Mouse (Mus musculus): ENCODE results near the gene Gcdh.
A peak's percentile ranks its signal among the peaks of the same experiment; 100 is the strongest.

Gene Gcdh

DNA sequence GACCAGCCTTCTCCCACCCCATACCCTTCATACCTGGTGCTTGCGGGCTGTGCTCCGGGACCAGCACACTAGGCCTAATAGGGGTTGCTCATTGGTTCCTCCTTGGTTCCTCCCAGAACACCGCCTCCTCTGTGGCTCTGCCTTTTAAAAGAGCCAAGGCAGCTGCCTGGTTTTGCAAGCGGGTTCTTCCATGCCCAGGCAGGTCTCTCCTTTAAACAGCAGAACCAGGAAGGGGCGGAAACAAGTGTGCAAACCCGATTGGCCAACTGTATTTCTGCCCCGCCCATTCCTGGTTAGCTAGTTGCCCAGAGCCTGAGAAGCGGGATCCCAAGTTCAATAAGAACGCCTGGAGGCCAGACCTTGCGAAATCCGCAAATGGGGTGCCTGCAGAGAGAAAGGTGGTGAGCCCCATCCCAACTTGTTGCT lies at the start of gene Gcdh:
Gcdh (minus strand) TSS at position 213 of the 426 bp plus-strand sequence.
- DNase-seq (ENCODE audit: low spot score in 2 of 2) = peak; percentile 92 to 94

GRCm38 (mm10) chr8:84937620-84938485 lies 44.1 kb upstream of the Gcdh start:
- DNase-seq (ENCODE audit: low spot score in 2 of 2) = no peak

DNA sequence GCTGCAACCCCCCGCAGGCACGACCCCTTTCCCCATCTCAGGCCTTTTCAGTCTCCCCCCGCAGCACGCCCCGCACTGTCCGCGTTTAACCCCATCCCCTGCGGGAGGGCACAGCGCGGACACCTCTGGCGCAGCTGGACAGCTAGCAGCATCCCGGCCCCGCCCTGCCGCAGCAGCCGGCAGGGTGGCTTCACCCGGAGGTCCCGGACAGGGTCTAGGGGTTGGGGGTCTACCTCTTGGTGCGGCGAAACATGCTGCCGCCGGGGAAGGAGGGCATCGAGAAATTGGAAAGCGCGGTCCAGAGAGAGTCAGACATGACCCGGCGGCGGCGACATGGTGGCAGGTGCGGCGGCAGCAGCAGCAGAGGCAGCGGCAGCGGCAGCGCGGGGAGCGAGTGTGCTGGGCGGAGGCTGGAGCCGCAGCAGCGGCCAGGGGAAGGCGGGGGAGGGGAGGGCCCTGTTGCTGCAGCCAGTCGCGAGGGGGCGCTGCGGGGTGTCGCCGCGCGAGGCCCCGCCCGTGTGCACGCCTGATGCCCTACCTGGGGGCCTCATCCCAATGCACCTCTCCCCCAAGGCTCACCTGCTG lies 43.3 kb upstream of the Gcdh start, which contains the start of gene Mast1:
Mast1 (minus strand) TSS at position 398 of the 585 bp plus-strand sequence.
- DNase-seq (ENCODE audit: low spot score in 2 of 2) = peak; percentile 22 to 38

GRCm38 (mm10) chr8:84936041-84936961 lies 42.6 kb upstream of the Gcdh start:
- DNase-seq (ENCODE audit: low spot score in 2 of 2) = no peak

DNA sequence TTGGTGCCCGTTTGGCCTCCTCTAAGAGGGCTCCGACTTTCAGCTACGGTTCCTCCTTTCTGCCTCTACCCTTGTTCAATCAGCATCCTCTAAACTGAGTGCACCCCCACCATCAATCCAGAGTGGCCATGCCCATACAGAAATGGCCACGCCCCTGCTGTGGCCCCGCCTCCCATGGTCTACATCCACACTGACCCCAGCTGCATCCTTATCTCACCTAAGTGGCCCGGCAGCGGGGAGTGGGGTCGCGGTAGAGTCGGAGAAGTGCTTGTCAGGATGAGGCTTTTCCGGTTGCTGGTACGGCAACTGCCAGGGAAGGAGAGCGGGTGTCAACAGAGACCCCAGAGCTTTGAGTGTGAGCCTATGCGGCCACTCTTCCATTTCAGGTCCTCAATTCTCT lies 41.8 kb upstream of the Gcdh start:
- DNase-seq (ENCODE audit: low spot score in 2 of 2) = no peak

- no peak for DNase-seq (ENCODE audit: low spot score in 2 of 2)
Measured at GRCm38 (mm10) chr8:84934860-84935259, 41.1 kb upstream of the Gcdh start.

- DNase-seq (ENCODE audit: low spot score in 2 of 2) = no peak
Measured at GRCm38 (mm10) chr8:84933767-84934559, 40.2 kb upstream of the Gcdh start.

DNA sequence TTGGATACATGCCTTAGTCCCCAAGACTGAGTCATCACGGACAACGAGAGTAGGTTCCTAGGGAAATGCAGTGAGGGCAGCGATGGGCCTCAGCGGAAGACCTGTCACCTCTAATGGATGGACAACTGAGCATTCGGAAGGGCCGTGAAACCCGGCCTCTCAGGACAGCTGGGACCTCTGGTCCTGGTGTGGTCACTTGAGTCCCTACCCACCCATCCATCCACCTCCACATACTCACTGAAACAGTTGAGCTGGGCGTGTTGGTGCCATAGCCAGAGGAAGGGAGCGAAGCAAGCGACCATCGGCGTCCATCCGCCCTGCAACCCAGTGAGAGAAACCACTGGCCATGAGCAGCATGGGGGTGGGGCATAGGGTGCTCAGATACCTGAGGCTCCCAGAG lies 36.9 kb upstream of the Gcdh start:
- no peak for DNase-seq (ENCODE audit: low spot score in 2 of 2)

DNA sequence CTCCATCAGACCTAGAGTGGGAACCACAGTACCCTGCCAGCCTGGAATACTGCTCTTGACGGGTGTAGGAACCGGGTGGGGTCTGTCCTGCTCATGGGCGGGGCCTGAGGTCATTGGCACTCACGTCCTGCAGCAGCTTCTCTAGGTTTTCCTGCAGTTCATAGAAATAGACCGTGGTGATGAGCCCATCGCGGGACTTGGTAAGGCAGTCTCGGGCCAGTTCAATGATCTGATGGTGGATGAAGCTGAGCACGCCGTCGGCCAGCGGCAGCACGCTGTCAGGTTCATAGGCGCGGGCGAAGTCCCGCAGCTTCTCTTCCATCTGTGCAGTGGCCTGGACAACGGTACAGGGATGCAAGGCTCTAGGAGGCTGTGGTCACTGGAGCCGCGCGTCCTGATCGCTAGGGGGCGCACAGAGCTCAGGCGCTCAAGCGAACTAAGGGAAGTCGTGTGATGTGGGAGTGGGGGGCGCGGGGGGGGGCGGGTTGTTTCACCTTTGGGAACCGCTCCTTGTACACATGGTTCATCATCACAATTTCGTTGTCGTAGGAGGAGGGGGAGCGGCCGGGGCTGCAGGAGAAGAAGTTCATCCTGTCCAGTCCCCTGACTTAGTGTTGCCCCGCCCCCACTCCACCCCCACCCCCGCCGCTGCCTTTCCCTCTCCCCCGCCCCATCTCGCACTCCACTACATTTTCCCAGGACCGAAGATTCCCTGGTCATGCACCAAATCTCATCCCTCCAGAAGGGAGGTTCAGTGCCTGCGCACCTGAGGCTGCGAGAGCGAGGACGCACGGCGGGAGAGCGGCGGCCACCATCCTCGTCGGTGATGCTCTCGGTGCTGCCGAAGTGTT lies 35.0 kb upstream of the Gcdh start:
- peak; percentile 37 to 44 for DNase-seq (ENCODE audit: low spot score in 2 of 2)

GRCm38 (mm10) chr8:84927513-84927912 lies 33.8 kb upstream of the Gcdh start:
- no peak for DNase-seq (ENCODE audit: low spot score in 2 of 2)

- no peak for DNase-seq (ENCODE audit: low spot score in 2 of 2)
Measured at GRCm38 (mm10) chr8:84925557-84925956, 31.8 kb upstream of the Gcdh start.

DNA sequence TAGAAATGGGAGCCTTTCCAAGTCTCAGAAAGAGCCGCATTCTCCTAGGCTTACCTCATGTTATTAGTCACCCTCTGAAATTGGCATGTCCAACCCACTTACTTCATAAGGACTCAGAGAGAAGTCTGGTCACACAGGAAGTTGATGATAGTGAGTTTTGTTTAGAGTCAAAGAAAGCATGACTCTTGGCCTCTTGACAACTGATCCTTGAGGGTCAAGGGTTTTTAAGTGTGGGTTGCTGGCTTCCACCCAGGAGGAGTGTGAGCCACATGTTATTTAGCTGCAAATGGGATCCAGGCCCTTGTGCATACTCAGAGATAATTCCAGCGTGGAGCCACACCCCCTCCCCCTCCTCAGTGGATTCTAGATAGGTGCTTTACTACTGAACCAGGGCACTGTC lies 27.9 kb upstream of the Gcdh start:
- DNase-seq (ENCODE audit: low spot score in 2 of 2) = no peak

GRCm38 (mm10) chr8:84918646-84919045 lies 24.9 kb upstream of the Gcdh start:
- DNase-seq (ENCODE audit: low spot score in 2 of 2) = no peak

DNA sequence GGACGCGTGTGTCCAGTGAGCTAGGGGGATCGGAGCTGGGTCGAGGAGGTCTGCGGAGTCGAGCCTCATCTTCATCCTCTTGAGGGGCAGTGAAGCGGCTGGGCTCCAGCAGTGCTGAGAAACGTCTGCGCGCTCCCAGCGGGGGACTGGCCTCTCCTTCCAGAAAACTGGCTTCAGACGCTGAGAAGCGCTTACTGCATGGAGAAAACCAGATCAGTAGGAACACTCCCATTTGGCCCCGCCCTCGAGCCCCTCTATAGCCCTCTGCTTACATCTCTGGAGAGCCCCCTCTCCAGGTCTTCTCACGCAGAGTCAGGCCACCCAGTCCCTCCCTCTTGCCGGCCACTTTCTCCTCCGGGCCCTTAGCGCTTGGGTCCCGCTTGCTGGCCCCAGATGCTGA lies 24.1 kb upstream of the Gcdh start:
- no peak for DNase-seq (ENCODE audit: low spot score in 2 of 2)

DNA sequence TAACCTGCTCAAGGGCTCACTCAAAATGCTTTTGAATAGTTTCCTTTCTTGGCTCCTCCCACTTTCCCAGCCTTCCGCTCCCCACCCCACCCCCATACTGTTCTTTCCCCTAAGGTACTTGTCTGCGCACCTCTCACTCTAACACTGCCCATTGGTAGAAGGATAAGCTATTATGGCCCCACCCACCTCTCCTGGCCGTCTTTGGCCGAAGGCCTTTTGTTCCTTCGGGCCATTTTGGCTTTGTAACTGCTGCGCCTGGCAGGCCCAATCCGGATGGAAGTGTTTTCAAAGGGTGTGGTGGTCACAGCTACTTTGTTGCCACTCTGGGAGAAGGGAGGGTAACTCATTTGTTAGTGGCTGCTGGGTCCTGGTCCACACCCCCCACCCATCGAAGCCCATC lies 21.5 kb upstream of the Gcdh start:
- DNase-seq (ENCODE audit: low spot score in 2 of 2) = no peak

DNA sequence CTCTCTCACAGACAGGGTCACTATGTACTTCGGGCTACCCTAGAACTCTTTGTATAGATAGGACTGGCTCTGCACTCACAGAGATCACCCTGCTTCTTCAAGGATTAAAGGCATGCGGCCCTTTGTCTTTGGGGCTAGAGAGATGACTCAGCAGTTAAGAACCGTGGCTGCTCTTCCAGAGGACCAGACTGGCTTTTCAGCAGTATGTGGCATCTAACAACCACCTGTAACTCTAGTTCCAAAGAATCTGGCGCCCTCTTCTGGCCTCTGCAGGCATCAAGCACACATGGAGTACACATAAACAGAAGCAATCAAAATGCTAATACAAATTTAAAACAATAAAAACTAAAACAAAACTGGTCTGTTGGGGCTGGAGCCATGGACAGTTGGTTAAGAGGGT lies 20.2 kb upstream of the Gcdh start:
- peak; percentile 42 to 62 for DNase-seq (ENCODE audit: low spot score in 2 of 2)

DNA sequence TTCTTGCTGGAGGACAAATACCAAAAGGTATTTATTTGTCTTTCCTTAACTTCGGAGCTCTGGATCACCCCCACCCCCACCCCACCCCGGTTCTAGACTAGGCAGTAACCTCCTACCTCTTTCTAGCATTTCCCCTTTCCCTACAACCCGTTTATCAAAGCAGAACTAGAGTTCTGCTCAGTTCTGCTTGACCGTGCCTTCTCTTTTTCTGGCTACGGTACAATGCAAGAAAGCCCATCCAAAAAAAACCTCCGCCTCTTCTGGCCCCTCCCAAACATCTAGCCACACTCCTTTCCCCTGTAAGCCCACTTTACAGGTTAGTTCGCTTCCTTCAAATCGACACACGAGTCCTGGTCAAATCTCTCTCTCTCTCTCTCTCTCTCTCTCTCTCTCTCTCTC lies 19.8 kb upstream of the Gcdh start:
- peak; percentile 60 to 66 for DNase-seq (ENCODE audit: low spot score in 2 of 2)

GRCm38 (mm10) chr8:84912895-84913501 lies 19.3 kb upstream of the Gcdh start:
- DNase-seq (ENCODE audit: low spot score in 2 of 2) = peak; percentile 92 to 93

DNA sequence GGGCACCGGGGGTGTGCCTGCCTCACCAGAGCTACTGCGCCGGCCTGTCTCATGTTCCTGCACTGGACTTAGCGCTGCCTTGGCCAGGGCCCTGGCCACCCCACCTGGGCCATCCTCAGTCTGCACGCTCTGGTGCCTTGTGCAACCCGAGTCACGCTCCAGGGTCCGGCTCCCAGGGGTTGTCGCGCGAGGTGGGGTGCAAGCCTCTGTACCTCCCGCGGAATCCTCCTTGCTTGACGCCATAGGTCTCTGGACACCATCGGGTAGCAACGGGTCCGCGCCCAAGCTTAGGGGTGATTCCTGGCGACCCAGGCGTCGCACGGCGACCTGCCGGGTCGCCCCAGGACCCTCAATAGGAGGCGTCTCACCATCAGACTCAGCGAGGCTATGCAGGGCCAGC lies 18.7 kb upstream of the Gcdh start:
- DNase-seq (ENCODE audit: low spot score in 2 of 2) = peak in 1 of 2 experiments; percentile 11

GRCm38 (mm10) chr8:84911854-84912253 lies 18.1 kb upstream of the Gcdh start:
- no peak for DNase-seq (ENCODE audit: low spot score in 2 of 2)

All from spleen, postnatal 36 days (tissue).